Mouse (Mus musculus): ENCODE measurements around the gene Col28a1.

Gene Col28a1

GRCm38 (mm10) chr6:8192517-8192916 is at the start of gene Col28a1:
Col28a1 (minus strand) TSS chr6:8192617.
- no peak for DNase-seq (ENCODE audit: low read depth, low spot score)

- DNase-seq (ENCODE audit: low read depth, low spot score): no peak
Observed at GRCm38 (mm10) chr6:8228596-8228995, 36.2 kb upstream of the Col28a1 start.

GRCm38 (mm10) chr6:8227035-8227434 is 34.6 kb upstream of the Col28a1 start:
- DNase-seq (ENCODE audit: low read depth, low spot score): no peak

GRCm38 (mm10) chr6:8210661-8211060 is 18.2 kb upstream of the Col28a1 start:
- DNase-seq (ENCODE audit: low read depth, low spot score): peak; percentile 22

GRCm38 (mm10) chr6:8209866-8210186 is 17.4 kb upstream of the Col28a1 start:
- DNase-seq (ENCODE audit: low read depth, low spot score): peak; percentile 74

GRCm38 (mm10) chr6:8209047-8209865 is 16.8 kb upstream of the Col28a1 start, which contains the start of gene Mios:
Mios (plus strand) TSS chr6:8209222.
- DNase-seq (ENCODE audit: low read depth, low spot score): peak; percentile 88

- DNase-seq (ENCODE audit: low read depth, low spot score): no peak
Observed at GRCm38 (mm10) chr6:8189917-8190316, 2.5 kb downstream of the Col28a1 start.

- DNase-seq (ENCODE audit: low read depth, low spot score): peak; percentile 82
Observed at GRCm38 (mm10) chr6:8188599-8189233, 3.7 kb downstream of the Col28a1 start.

- no peak for DNase-seq (ENCODE audit: low read depth, low spot score)
Observed at GRCm38 (mm10) chr6:8178397-8178941, 13.9 kb downstream of the Col28a1 start.

GRCm38 (mm10) chr6:8176116-8176515 is 16.3 kb downstream of the Col28a1 start:
- DNase-seq (ENCODE audit: low read depth, low spot score): no peak

- no peak for DNase-seq (ENCODE audit: low read depth, low spot score)
Observed at GRCm38 (mm10) chr6:8175346-8175745, 17.1 kb downstream of the Col28a1 start.

GRCm38 (mm10) chr6:8174062-8174461 is 18.4 kb downstream of the Col28a1 start:
- DNase-seq (ENCODE audit: low read depth, low spot score): peak; percentile 82

GRCm38 (mm10) chr6:8172101-8172500 is 20.3 kb downstream of the Col28a1 start:
- DNase-seq (ENCODE audit: low read depth, low spot score): peak; percentile 93

- DNase-seq (ENCODE audit: low read depth, low spot score): no peak
Observed at GRCm38 (mm10) chr6:8164741-8165140, 27.7 kb downstream of the Col28a1 start.

- no peak for DNase-seq (ENCODE audit: low read depth, low spot score)
Observed at GRCm38 (mm10) chr6:8160001-8160400, 32.4 kb downstream of the Col28a1 start.

GRCm38 (mm10) chr6:8157121-8157520 is 35.3 kb downstream of the Col28a1 start:
- no peak for DNase-seq (ENCODE audit: low read depth, low spot score)

GRCm38 (mm10) chr6:8152551-8153361 is 39.7 kb downstream of the Col28a1 start:
- no peak for DNase-seq (ENCODE audit: low read depth, low spot score)

GRCm38 (mm10) chr6:8148916-8149315 is 43.5 kb downstream of the Col28a1 start:
- DNase-seq (ENCODE audit: low read depth, low spot score): no peak

GRCm38 (mm10) chr6:8141881-8142280 is 50.5 kb downstream of the Col28a1 start:
- DNase-seq (ENCODE audit: low read depth, low spot score): peak; percentile 75

- DNase-seq (ENCODE audit: low read depth, low spot score): no peak
Observed at GRCm38 (mm10) chr6:8130149-8130548, 62.3 kb downstream of the Col28a1 start.

- DNase-seq (ENCODE audit: low read depth, low spot score): no peak
Observed at GRCm38 (mm10) chr6:8128164-8128563, 64.3 kb downstream of the Col28a1 start.

- DNase-seq (ENCODE audit: low read depth, low spot score): no peak
Observed at GRCm38 (mm10) chr6:8126545-8126944, 65.9 kb downstream of the Col28a1 start.
